Mouse (Mus musculus): ENCODE measurements at regions not wholly inside any gene's neighbourhood (a gene's known extent, or its start where the extent isn't known, plus 50 kb on each side); places are given as distances from the start of the nearest gene placed in this dataset.

- Histone ChIP-seq H3K27ac (no peak overlapping the region), H3K9ac (replicated peaks) (no peak overlapping the region; the same call in 1 of the 2 replicates), H3K4me2 (ENCODE audit: low read depth) (no peak overlapping the region; the same call in 1 of the 2 replicates), H3K4me3 (ENCODE audit: insufficient read depth in 1 of 2, low read depth in 2 of 2, low read length in 2 of 2) (no peak overlapping the region), H3K36me3 (replicated peaks; ENCODE audit: control insufficient read depth, insufficient read depth, low read depth) (no peaks in the 10 kb centered on the region), H3K27me3 (ENCODE audit: control insufficient read depth, insufficient read depth, low read length) (no peaks in the 10 kb centered on the region), H3K4me1 (replicated peaks; ENCODE audit: control insufficient read depth in 2 of 2, insufficient read depth in 2 of 2, low read length in 1 of 2) (peaks cover 5 to 11% of the 10 kb centered on the region in 2 experiments), H3K9me3 (ENCODE audit: control insufficient read depth, low read length) (no peaks in the 10 kb centered on the region)
- peak; percentile 76 for ATAC-seq (ENCODE audit: insufficient read depth)
- 30% methylated on average over 3 of the region's 3 CpGs for WGBS (ENCODE audit: insufficient replicate concordance)
- DNase-seq (ENCODE audit: low read depth in 3 of 3, low spot score in 3 of 3): peak; percentile 73 to 78 (median 76)
- TF ChIP-seq CTCF (IDR thresholded peaks at IDR 0.05; ENCODE audit: low read depth) (no peak), EP300 (IDR thresholded peaks at IDR 0.05; ENCODE audit: low read depth) (0 out of 2 replicates have a peak, but pooled peaks have one; percentile 29)
These were observed 302.2 kb downstream of the 1810013L24Rik start for GRCm38 (mm10) chr16:9132113-9132512.

DNA sequence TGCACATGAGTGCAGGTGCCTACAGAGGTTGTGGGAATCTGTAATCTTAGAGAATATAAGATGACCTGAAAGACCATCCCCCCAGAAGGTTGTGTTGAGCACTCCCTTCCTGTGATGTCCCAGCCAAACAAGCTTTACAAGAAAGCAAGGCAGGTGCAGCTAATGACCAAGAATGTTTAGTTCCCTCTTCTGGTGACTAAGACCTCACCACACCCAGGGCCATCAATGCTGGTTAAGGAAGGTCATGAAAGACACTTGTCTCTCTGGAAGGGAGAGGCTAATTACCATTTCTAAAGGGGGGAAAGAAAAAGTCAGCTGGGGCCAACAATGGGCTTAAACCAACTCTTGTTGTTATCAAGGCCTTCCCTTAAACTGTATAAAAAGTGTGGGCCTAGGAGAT lies 302.9 kb downstream of the 1810013L24Rik start:
- DNase-seq (ENCODE audit: low read depth in 3 of 3, low spot score in 3 of 3) (no peak), ATAC-seq (ENCODE audit: insufficient read depth) (no peak)
- no peak overlapping the region; the same call in 1 of the 2 replicates for H3K9ac ChIP-seq (replicated peaks)
- peak overlapping the region; percentile 39 for H3K27ac ChIP-seq
- H3K4me2 ChIP-seq (ENCODE audit: low read depth): no peak overlapping the region
- no peaks in the 10 kb centered on the region for H3K36me3 ChIP-seq (replicated peaks; ENCODE audit: control insufficient read depth, insufficient read depth, low read depth)
- no peak overlapping the region for H3K4me3 ChIP-seq (ENCODE audit: insufficient read depth in 1 of 2, low read depth in 2 of 2, low read length in 2 of 2)
- H3K9me3 ChIP-seq (ENCODE audit: control insufficient read depth, low read length): no peaks in the 10 kb centered on the region
- no peaks in the 10 kb centered on the region for H3K27me3 ChIP-seq (ENCODE audit: control insufficient read depth, insufficient read depth, low read length)
- H3K4me1 ChIP-seq (replicated peaks; ENCODE audit: control insufficient read depth in 2 of 2, insufficient read depth in 2 of 2, low read length in 1 of 2): peaks cover 5 to 11% of the 10 kb centered on the region in 2 experiments
- TF ChIP-seq CTCF (IDR thresholded peaks at IDR 0.05; ENCODE audit: low read depth) (no peak), EP300 (IDR thresholded peaks at IDR 0.05; ENCODE audit: low read depth) (no peak)

GRCm38 (mm10) chr16:9135377-9135776 lies 305.5 kb downstream of the 1810013L24Rik start:
- Histone ChIP-seq H3K9me3 (ENCODE audit: control insufficient read depth, low read length) (no peaks in the 10 kb centered on the region), H3K27ac (no peak overlapping the region), H3K4me1 (replicated peaks; ENCODE audit: control insufficient read depth in 2 of 2, insufficient read depth in 2 of 2, low read length in 1 of 2) (peaks cover 5 to 11% of the 10 kb centered on the region in 2 experiments), H3K4me2 (ENCODE audit: low read depth) (no peak overlapping the region), H3K4me3 (ENCODE audit: insufficient read depth in 1 of 2, low read depth in 2 of 2, low read length in 2 of 2) (no peak overlapping the region), H3K27me3 (ENCODE audit: control insufficient read depth, insufficient read depth, low read length) (no peaks in the 10 kb centered on the region), H3K9ac (replicated peaks) (no peak overlapping the region), H3K36me3 (replicated peaks; ENCODE audit: control insufficient read depth, insufficient read depth, low read depth) (no peaks in the 10 kb centered on the region)
- DNase-seq (ENCODE audit: low read depth in 3 of 3, low spot score in 3 of 3) (no peak), ATAC-seq (ENCODE audit: insufficient read depth) (no peak)
- no peak for TF ChIP-seq CTCF (IDR thresholded peaks at IDR 0.05; ENCODE audit: low read depth)
- TF ChIP-seq EP300 (IDR thresholded peaks at IDR 0.05; ENCODE audit: low read depth): no peak
- 63% methylated on average over 8 of the region's 8 CpGs for WGBS (ENCODE audit: insufficient replicate concordance)

DNA sequence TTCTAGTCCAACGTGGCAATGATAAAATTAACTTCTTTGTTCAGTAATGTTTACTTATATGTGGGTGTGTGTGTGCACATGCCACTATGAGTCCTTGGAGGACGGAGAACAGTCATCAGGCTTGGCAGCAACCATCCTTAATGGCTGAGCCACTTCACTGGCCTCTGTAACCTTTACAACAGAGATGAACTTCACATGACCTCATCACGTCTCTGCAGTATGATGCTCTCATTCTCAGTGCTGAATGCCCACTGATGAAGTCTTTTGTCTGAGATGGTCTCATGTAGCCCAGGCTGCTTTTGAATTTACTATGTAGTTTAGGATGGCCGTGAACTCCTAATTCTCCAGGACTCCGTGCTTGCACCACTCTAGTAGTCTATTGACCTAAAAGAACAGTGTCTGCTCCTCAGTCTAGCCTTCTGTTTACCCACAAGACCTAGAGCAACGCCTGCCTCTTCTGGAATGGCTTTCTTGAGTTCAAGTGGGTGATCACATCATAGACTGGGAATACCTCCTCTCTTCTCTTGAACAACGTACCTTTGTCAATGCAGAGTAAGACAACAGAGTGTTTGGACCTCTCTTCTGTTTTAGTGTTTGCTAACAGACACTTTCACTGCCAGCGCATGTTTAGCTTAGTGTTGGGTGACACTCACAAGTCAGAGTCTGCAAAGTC lies 308.8 kb downstream of the 1810013L24Rik start:
- Histone ChIP-seq H3K27me3 (ENCODE audit: control insufficient read depth, insufficient read depth, low read length) (no peaks in the 10 kb centered on the region), H3K4me3 (ENCODE audit: insufficient read depth in 1 of 2, low read depth in 2 of 2, low read length in 2 of 2) (no peak overlapping the region), H3K36me3 (replicated peaks; ENCODE audit: control insufficient read depth, insufficient read depth, low read depth) (no peaks in the 10 kb centered on the region), H3K27ac (no peak overlapping the region), H3K9ac (replicated peaks) (no peak overlapping the region), H3K9me3 (ENCODE audit: control insufficient read depth, low read length) (no peaks in the 10 kb centered on the region), H3K4me1 (replicated peaks; ENCODE audit: control insufficient read depth in 2 of 2, insufficient read depth in 2 of 2, low read length in 1 of 2) (no peaks in the 10 kb centered on the region), H3K4me2 (ENCODE audit: low read depth) (no peak overlapping the region)
- 51% methylated on average over 8 of the region's 8 CpGs for WGBS (ENCODE audit: insufficient replicate concordance)
- TF ChIP-seq EP300 (IDR thresholded peaks at IDR 0.05; ENCODE audit: low read depth) (no peak), CTCF (IDR thresholded peaks at IDR 0.05; ENCODE audit: low read depth) (no peak)
- ATAC-seq (ENCODE audit: insufficient read depth): no peak
- DNase-seq (ENCODE audit: low read depth in 3 of 3, low spot score in 3 of 3): no peak

- DNase-seq (ENCODE audit: low read depth in 3 of 3, low spot score in 3 of 3): peak in 1 of 3 experiments; percentile 6
- TF ChIP-seq CTCF (IDR thresholded peaks at IDR 0.05; ENCODE audit: low read depth) (no peak), EP300 (IDR thresholded peaks at IDR 0.05; ENCODE audit: low read depth) (no peak)
- no peaks in the 10 kb centered on the region for H3K9me3 ChIP-seq (ENCODE audit: control insufficient read depth, low read length)
- 46% methylated on average over 3 of the region's 3 CpGs for WGBS (ENCODE audit: insufficient replicate concordance)
- no peaks in the 10 kb centered on the region for H3K27me3 ChIP-seq (ENCODE audit: control insufficient read depth, insufficient read depth, low read length)
- no peak overlapping the region for H3K4me2 ChIP-seq (ENCODE audit: low read depth)
- H3K4me3 ChIP-seq (ENCODE audit: insufficient read depth in 1 of 2, low read depth in 2 of 2, low read length in 2 of 2): no peak overlapping the region
- H3K27ac ChIP-seq: no peak overlapping the region
- ATAC-seq (ENCODE audit: insufficient read depth): no peak
- H3K36me3 ChIP-seq (replicated peaks; ENCODE audit: control insufficient read depth, insufficient read depth, low read depth): no peaks in the 10 kb centered on the region
- H3K4me1 ChIP-seq (replicated peaks; ENCODE audit: control insufficient read depth in 2 of 2, insufficient read depth in 2 of 2, low read length in 1 of 2): no peaks in the 10 kb centered on the region
- no peak overlapping the region for H3K9ac ChIP-seq (replicated peaks)
These were observed 309.5 kb downstream of the 1810013L24Rik start for GRCm38 (mm10) chr16:9139405-9139804.

Data from liver, embryonic 14.5 days (tissue).